In the genomic region with DNA sequence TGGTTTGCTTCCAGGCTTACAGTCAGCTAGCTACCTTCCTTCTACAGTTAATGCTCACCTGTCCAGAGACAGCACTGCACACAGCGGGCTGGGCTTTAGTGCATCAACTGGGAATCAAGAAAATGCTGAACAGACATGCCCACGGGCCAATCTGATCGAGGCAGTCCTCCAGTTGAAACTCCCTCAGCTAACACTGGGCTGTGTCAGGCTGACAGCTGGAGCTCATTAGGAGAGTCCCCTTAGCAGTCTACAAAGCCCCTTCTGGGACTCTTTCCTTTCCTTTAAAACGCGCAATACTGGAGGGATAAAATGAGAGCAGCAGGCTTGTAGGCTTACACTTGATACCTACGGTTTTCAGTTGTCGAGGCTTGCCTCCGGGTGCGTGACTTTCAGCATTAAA, we compare ENCODE assay signal across 9 mouse cellular contexts. TPM values are rescaled to one million over a fixed set of nuclear protein-coding genes. Genes with fewer than 3 reads are reported as not detected.
DNase-seq lines count a peak whose midpoint lies in the region; ATAC-seq lines count a peak whose summit lies in the region.
"Had no signal": no experiment of that assay in that cellular context is flagged by ENCODE, and none has a peak within 500 bp of the region (broad histone marks: within the 10 kb centered on the region; RNA-seq: fewer than 3 reads in every experiment).

No protein-coding gene starts in this region.

- H3K27me3 ChIP-seq in forebrain, embryonic 16.5 days (replicated peaks; ENCODE audit: control insufficient read depth, insufficient read depth, low read length): no peaks in the 10 kb centered on the region
- no peaks in the 10 kb centered on the region for H3K27me3 ChIP-seq in forebrain, embryonic 15.5 days
- no peaks in the 10 kb centered on the region for H3K27me3 ChIP-seq in heart, embryonic 15.5 days
- H3K27me3 ChIP-seq in midbrain, embryonic 16.5 days (ENCODE audit: control insufficient read depth, insufficient read depth, low read depth, low read length): no peaks in the 10 kb centered on the region
- H3K27me3 ChIP-seq: Patski had no signal

- no peak overlapping the region for H3K4me3 ChIP-seq in forebrain, embryonic 16.5 days (replicated peaks; ENCODE audit: low read length)
- H3K4me3 ChIP-seq in forebrain, embryonic 15.5 days: no peak overlapping the region
- H3K4me3 ChIP-seq in heart, embryonic 15.5 days: no peak overlapping the region
- no peak overlapping the region for H3K4me3 ChIP-seq in midbrain, embryonic 16.5 days (ENCODE audit: low read depth, low read length)

- no peak overlapping the region for H3K9ac ChIP-seq in forebrain, embryonic 16.5 days (replicated peaks; ENCODE audit: low read depth, low read length)
- no peak overlapping the region for H3K9ac ChIP-seq in forebrain, embryonic 15.5 days (replicated peaks)
- no peak overlapping the region for H3K9ac ChIP-seq in heart, embryonic 15.5 days
- no peak overlapping the region for H3K9ac ChIP-seq in midbrain, embryonic 16.5 days (ENCODE audit: low read depth, low read length)

- DNase-seq in kidney, postnatal 10 days: peak; percentile 41
- no peak for DNase-seq in kidney, adult 11 months
- DNase-seq in right cerebral cortex, postnatal 36 days (ENCODE audit: low spot score in 2 of 2): no peak
- DNase-seq in layer of hippocampus, adult 11-12 months (ENCODE audit: low spot score): no peak

- no peak overlapping the region for H3K27ac ChIP-seq in forebrain, embryonic 16.5 days (ENCODE audit: low read length)
- H3K27ac ChIP-seq in forebrain, embryonic 15.5 days (replicated peaks): no peak overlapping the region
- H3K27ac ChIP-seq in heart, embryonic 15.5 days: no peak overlapping the region
- no peak overlapping the region for H3K27ac ChIP-seq in midbrain, embryonic 16.5 days (ENCODE audit: low read length)

- H3K4me2 ChIP-seq in forebrain, embryonic 16.5 days (ENCODE audit: low read length): no peak overlapping the region
- no peak overlapping the region for H3K4me2 ChIP-seq in forebrain, embryonic 15.5 days (replicated peaks)
- peak overlapping the region; percentile 10; the same call in 1 of the 2 replicates for H3K4me2 ChIP-seq in heart, embryonic 15.5 days
- H3K4me2 ChIP-seq in midbrain, embryonic 16.5 days (ENCODE audit: low read length): peak overlapping the region; percentile 9; the same call in 1 of the 2 replicates

- no peaks in the 10 kb centered on the region for H3K9me3 ChIP-seq in forebrain, embryonic 16.5 days (ENCODE audit: control insufficient read depth, low read length)
- no peaks in the 10 kb centered on the region for H3K9me3 ChIP-seq in forebrain, embryonic 15.5 days
- no peaks in the 10 kb centered on the region for H3K9me3 ChIP-seq in heart, embryonic 15.5 days (replicated peaks)
- H3K9me3 ChIP-seq in midbrain, embryonic 16.5 days (replicated peaks; ENCODE audit: control insufficient read depth, low read length, poor library complexity, severe bottlenecking): no peaks in the 10 kb centered on the region

- 45% methylated on average over 9 of the region's 9 CpGs for WGBS in forebrain, embryonic 16.5 days
- 47% methylated on average over 9 of the region's 9 CpGs for WGBS in forebrain, embryonic 15.5 days
- WGBS in heart, embryonic 15.5 days: 39% methylated on average over 9 of the region's 9 CpGs
- WGBS in midbrain, embryonic 16.5 days: 53% methylated on average over 9 of the region's 9 CpGs

- ATAC-seq in forebrain, embryonic 16.5 days: peak; percentile 45; the same call in 1 of the 2 replicates
- no peak for ATAC-seq in forebrain, embryonic 15.5 days (replicated peaks)
- no peak for ATAC-seq in heart, embryonic 15.5 days (replicated peaks; ENCODE audit: insufficient number of reproducible peaks, insufficient read depth, low FRiP score, low read depth)
- peak; percentile 77 for ATAC-seq in midbrain, embryonic 16.5 days
- ATAC-seq: Patski had no signal

- H3K4me1 ChIP-seq in forebrain, embryonic 16.5 days (replicated peaks; ENCODE audit: control insufficient read depth, insufficient read depth, low read length): no peaks in the 10 kb centered on the region
- H3K4me1 ChIP-seq in forebrain, embryonic 15.5 days: 0 out of 2 replicates have a peak, but pooled peaks cover 4% of the 10 kb centered on the region
- no peaks in the 10 kb centered on the region for H3K4me1 ChIP-seq in heart, embryonic 15.5 days (replicated peaks)
- no peaks in the 10 kb centered on the region for H3K4me1 ChIP-seq in midbrain, embryonic 16.5 days (ENCODE audit: control insufficient read depth, insufficient read depth, low read length)

- no peaks in the 10 kb centered on the region for H3K36me3 ChIP-seq in forebrain, embryonic 16.5 days (ENCODE audit: control insufficient read depth, insufficient read depth)
- no peaks in the 10 kb centered on the region for H3K36me3 ChIP-seq in forebrain, embryonic 15.5 days
- H3K36me3 ChIP-seq in heart, embryonic 15.5 days: no peaks in the 10 kb centered on the region
- H3K36me3 ChIP-seq in midbrain, embryonic 16.5 days (ENCODE audit: control insufficient read depth, insufficient read depth, low read length): no peaks in the 10 kb centered on the region

RNA-seq across cellular contexts. Expression of a gene that starts 53.9 kb away (rescaled TPM):
- polyA plus RNA-seq in forebrain, embryonic 16.5 days (2015; fragmentation: Nextera tagmentation; extraction: Ambion mirVana): 16.6 and 18.9 TPM in 2 replicates
- polyA plus RNA-seq in forebrain, embryonic 15.5 days (2015; fragmentation: Nextera tagmentation; extraction: Ambion mirVana): 17.7 and 21.9 TPM in 2 replicates
- polyA plus RNA-seq in heart, embryonic 15.5 days (2015; fragmentation: Nextera tagmentation; extraction: Ambion mirVana): 5.0 and 7.6 TPM in 2 replicates
- polyA plus RNA-seq in midbrain, embryonic 16.5 days (2015; fragmentation: Nextera tagmentation; extraction: Ambion mirVana): 16.0 and 18.3 TPM in 2 replicates

Comparison
In these comparisons a context has a peak if more than half of its experiments do, and no peak if none do; other contexts are left out.
1. ATAC-seq: peak in forebrain, embryonic 16.5 days (single experiment) and midbrain, embryonic 16.5 days (single experiment); none in forebrain, embryonic 15.5 days (single experiment) and heart, embryonic 15.5 days (single experiment).
2. H3K4me2 ChIP-seq: peak in heart, embryonic 15.5 days (single experiment) and midbrain, embryonic 16.5 days (single experiment); none in forebrain, embryonic 16.5 days (single experiment) and forebrain, embryonic 15.5 days (single experiment).